Mouse (Mus musculus) hindbrain, embryonic 15.5 days (tissue): ENCODE measurements around the gene Sipa1l3. TPM values are rescaled to one million over a fixed set of nuclear protein-coding genes. Genes with fewer than 3 reads are reported as not detected.

Source experiments
- ATAC-seq: fragments of 200-750 bp; cut with Nextera tagmentation; 2 replicates; pipeline ENCODE4 v1.8.0; 2017; ENCODE audit warnings: low read depth, moderate number of reproducible peaks, moderate TSS enrichment; ENCODE audit not compliant: low FRiP score
- H3K27ac ChIP-seq: fragments of 300-500 bp; sonication (generic); replicated peaks from 2 replicates; pipeline ENCODE4 v1.5.1; 2015; ENCODE audit warnings: mild to moderate bottlenecking, inconsistent platforms
- H3K27me3 ChIP-seq: fragments of 300-500 bp; sonication (generic); 2 replicates; pipeline ENCODE4 v1.6.1; 2015; ENCODE audit warnings: control low read depth, inconsistent platforms
- H3K36me3 ChIP-seq: fragments of 300-500 bp; sonication (generic); 2 replicates; pipeline ENCODE4 v1.6.1; 2015; ENCODE audit warnings: control low read depth, inconsistent platforms
- H3K4me1 ChIP-seq: fragments of 300-500 bp; sonication (generic); replicated peaks from 2 replicates; pipeline ENCODE4 v1.6.1; 2015; ENCODE audit warnings: control low read depth, inconsistent platforms
- H3K4me2 ChIP-seq: fragments of 300-500 bp; sonication (generic); 2 replicates; pipeline ENCODE4 v1.6.1; 2015; ENCODE audit warnings: moderate library complexity, mild to moderate bottlenecking, inconsistent platforms
- H3K4me3 ChIP-seq: fragments of 300-500 bp; sonication (generic); 2 replicates; pipeline ENCODE4 v1.5.1; 2015; ENCODE audit warnings: mild to moderate bottlenecking, inconsistent platforms
- H3K9ac ChIP-seq: fragments of 300-500 bp; sonication (generic); 2 replicates; pipeline ENCODE4 v1.6.1; 2015; ENCODE audit warnings: inconsistent platforms
- H3K9me3 ChIP-seq: fragments of 300-500 bp; sonication (generic); 2 replicates; pipeline ENCODE4 v1.6.1; 2016; ENCODE audit warnings: control low read depth, inconsistent platforms
- WGBS: fragments of 180-500 bp; shearing (Covaris S2); methylation state at CpG from one replicate; pipeline ENCODE4 v1.1.7; 2015; 5-methylcytosine and 5-hydroxymethylcytosine counted together
- polyA plus RNA-seq: library from polyadenylated mRNA; unstranded; fragments of >200 nt; fragmentation: Nextera tagmentation; extraction: Ambion mirVana; gene quantifications from 2 replicates; pipeline ENCODE4 v1.2.1, GENCODE M21; 2015

Gene Sipa1l3
- polyA plus RNA-seq, 1 experiment from 2014 or later: 23.3 TPM

GRCm38 (mm10) chr7:29383255-29383654, 135.2 kb downstream of the Sipa1l3 start:
- Histone ChIP-seq H3K27ac (no peak overlapping the region), H3K9me3 (no peaks in the 10 kb centered on the region), H3K36me3 (peaks cover 32% of the 10 kb centered on the region), H3K27me3 (no peaks in the 10 kb centered on the region), H3K4me1 (peaks cover 8% of the 10 kb centered on the region; the same call in 1 of the 2 replicates), H3K4me2 (no peak overlapping the region), H3K4me3 (no peak overlapping the region), H3K9ac (no peak overlapping the region)
- peak; percentile 42; the same call in 1 of the 2 replicates for ATAC-seq
- 29% methylated on average over 10 of the region's 10 CpGs for WGBS

GRCm38 (mm10) chr7:29381466-29382040, 136.9 kb downstream of the Sipa1l3 start:
- Histone ChIP-seq H3K4me3 (no peak overlapping the region), H3K27ac (no peak overlapping the region), H3K4me1 (no peaks in the 10 kb centered on the region), H3K9me3 (no peaks in the 10 kb centered on the region), H3K9ac (no peak overlapping the region), H3K36me3 (peaks cover 39% of the 10 kb centered on the region), H3K4me2 (no peak overlapping the region), H3K27me3 (no peaks in the 10 kb centered on the region)
- WGBS: 91% methylated on average over 7 of the region's 7 CpGs
- no peak for ATAC-seq

- Histone ChIP-seq H3K9me3 (no peaks in the 10 kb centered on the region), H3K27ac (no peak overlapping the region), H3K4me1 (no peaks in the 10 kb centered on the region), H3K36me3 (peaks cover 29% of the 10 kb centered on the region), H3K4me3 (no peak overlapping the region), H3K27me3 (no peaks in the 10 kb centered on the region), H3K9ac (no peak overlapping the region), H3K4me2 (no peak overlapping the region)
- ATAC-seq: no peak
- 88% methylated on average over 6 of the region's 6 CpGs for WGBS
These were observed 144.4 kb downstream of the Sipa1l3 start for GRCm38 (mm10) chr7:29374054-29374453.

GRCm38 (mm10) chr7:29372123-29372522, 146.3 kb downstream of the Sipa1l3 start:
- no peaks in the 10 kb centered on the region for H3K9me3 ChIP-seq
- WGBS: 91% methylated on average over 5 of the region's 5 CpGs
- H3K9ac ChIP-seq: no peak overlapping the region
- ATAC-seq: no peak
- H3K4me2 ChIP-seq: no peak overlapping the region
- no peaks in the 10 kb centered on the region for H3K27me3 ChIP-seq
- peaks cover 15% of the 10 kb centered on the region for H3K4me1 ChIP-seq
- no peak overlapping the region for H3K27ac ChIP-seq
- peaks cover 14% of the 10 kb centered on the region for H3K36me3 ChIP-seq
- no peak overlapping the region for H3K4me3 ChIP-seq

GRCm38 (mm10) chr7:29370031-29370430, 148.4 kb downstream of the Sipa1l3 start:
- Histone ChIP-seq H3K9me3 (no peaks in the 10 kb centered on the region), H3K27me3 (no peaks in the 10 kb centered on the region), H3K27ac (no peak overlapping the region), H3K4me1 (peaks cover 22% of the 10 kb centered on the region), H3K4me2 (no peak overlapping the region), H3K9ac (no peak overlapping the region), H3K36me3 (peaks cover 6% of the 10 kb centered on the region; the same call in 1 of the 2 replicates), H3K4me3 (no peak overlapping the region)
- 61% methylated on average over 5 of the region's 6 CpGs for WGBS
- no peak for ATAC-seq

GRCm38 (mm10) chr7:29368004-29368320, 150.5 kb downstream of the Sipa1l3 start:
- Histone ChIP-seq H3K4me3 (no peak overlapping the region), H3K9ac (no peak overlapping the region), H3K4me1 (peaks cover 22% of the 10 kb centered on the region), H3K4me2 (peak overlapping the region; percentile 16; the same call in 1 of the 2 replicates), H3K27ac (peak overlapping the region; percentile 85), H3K9me3 (no peaks in the 10 kb centered on the region), H3K27me3 (no peaks in the 10 kb centered on the region), H3K36me3 (peaks cover 10% of the 10 kb centered on the region; the same call in 1 of the 2 replicates)
- WGBS: 25% methylated on average over 5 of the region's 5 CpGs
- no peak for ATAC-seq

- ATAC-seq: peak; percentile 93
- Histone ChIP-seq H3K4me2 (peak overlapping the region; percentile 16; the same call in 1 of the 2 replicates), H3K27me3 (no peaks in the 10 kb centered on the region), H3K36me3 (peaks cover 14% of the 10 kb centered on the region; the same call in 1 of the 2 replicates), H3K9ac (no peak overlapping the region), H3K27ac (peak overlapping the region; percentile 85), H3K4me3 (no peak overlapping the region), H3K9me3 (no peaks in the 10 kb centered on the region), H3K4me1 (peaks cover 22% of the 10 kb centered on the region)
- 66% methylated on average over 13 of the region's 13 CpGs for WGBS
These were observed 151.1 kb downstream of the Sipa1l3 start for GRCm38 (mm10) chr7:29367166-29368003.

GRCm38 (mm10) chr7:29364052-29364451, 154.4 kb downstream of the Sipa1l3 start:
- H3K9ac ChIP-seq: no peak overlapping the region
- H3K4me1 ChIP-seq: peaks cover 22% of the 10 kb centered on the region
- ATAC-seq: no peak
- no peak overlapping the region for H3K4me2 ChIP-seq
- no peak overlapping the region for H3K27ac ChIP-seq
- WGBS: 20% methylated on average over 4 of the region's 4 CpGs
- peaks cover 16% of the 10 kb centered on the region; the same call in 1 of the 2 replicates for H3K36me3 ChIP-seq
- no peaks in the 10 kb centered on the region for H3K9me3 ChIP-seq
- no peaks in the 10 kb centered on the region for H3K27me3 ChIP-seq
- no peak overlapping the region for H3K4me3 ChIP-seq

- WGBS: 87% methylated on average over 13 of the region's 13 CpGs
- H3K9ac ChIP-seq: no peak overlapping the region
- H3K27me3 ChIP-seq: no peaks in the 10 kb centered on the region
- H3K27ac ChIP-seq: no peak overlapping the region
- H3K4me2 ChIP-seq: no peak overlapping the region
- H3K9me3 ChIP-seq: no peaks in the 10 kb centered on the region
- H3K4me3 ChIP-seq: no peak overlapping the region
- ATAC-seq: no peak
- H3K36me3 ChIP-seq: peaks cover 16% of the 10 kb centered on the region; the same call in 1 of the 2 replicates
- H3K4me1 ChIP-seq: peaks cover under 1% of the 10 kb centered on the region; the same call in 1 of the 2 replicates
These were observed 156.9 kb downstream of the Sipa1l3 start for GRCm38 (mm10) chr7:29361497-29361896.

- WGBS: 86% methylated on average over 6 of the region's 8 CpGs
- Histone ChIP-seq H3K27ac (no peak overlapping the region), H3K9me3 (no peaks in the 10 kb centered on the region), H3K27me3 (no peaks in the 10 kb centered on the region), H3K9ac (no peak overlapping the region), H3K4me3 (no peak overlapping the region), H3K4me2 (no peak overlapping the region), H3K36me3 (peaks cover 30% of the 10 kb centered on the region; the same call in 1 of the 2 replicates), H3K4me1 (no peaks in the 10 kb centered on the region)
- ATAC-seq: no peak
These were observed 163.0 kb downstream of the Sipa1l3 start for GRCm38 (mm10) chr7:29355406-29355805.

- no peak overlapping the region for H3K9ac ChIP-seq
- H3K27me3 ChIP-seq: no peaks in the 10 kb centered on the region
- H3K36me3 ChIP-seq: peaks cover 39% of the 10 kb centered on the region; the same call in 1 of the 2 replicates
- H3K4me2 ChIP-seq: no peak overlapping the region
- no peak overlapping the region for H3K4me3 ChIP-seq
- WGBS: 81% methylated on average over 8 of the region's 8 CpGs
- no peaks in the 10 kb centered on the region for H3K4me1 ChIP-seq
- no peaks in the 10 kb centered on the region for H3K9me3 ChIP-seq
- no peak for ATAC-seq
- no peak overlapping the region for H3K27ac ChIP-seq
These were observed 164.3 kb downstream of the Sipa1l3 start for GRCm38 (mm10) chr7:29354161-29354560.

- no peak for ATAC-seq
- peaks cover 48% of the 10 kb centered on the region; the same call in 1 of the 2 replicates for H3K36me3 ChIP-seq
- WGBS: 86% methylated on average over 8 of the region's 8 CpGs
- no peaks in the 10 kb centered on the region for H3K4me1 ChIP-seq
- no peaks in the 10 kb centered on the region for H3K9me3 ChIP-seq
- no peak overlapping the region for H3K9ac ChIP-seq
- H3K27me3 ChIP-seq: no peaks in the 10 kb centered on the region
- H3K4me2 ChIP-seq: no peak overlapping the region
- no peak overlapping the region for H3K27ac ChIP-seq
- H3K4me3 ChIP-seq: no peak overlapping the region
These were observed 166.2 kb downstream of the Sipa1l3 start for GRCm38 (mm10) chr7:29352246-29352645.
